Mouse (Mus musculus) embryonic facial prominence, embryonic 11.5 days (tissue): ENCODE measurements around the gene Batf3. TPM values are rescaled to one million over a fixed set of nuclear protein-coding genes. Genes with fewer than 3 reads are reported as not detected.

Experiments used
- ATAC-seq: fragments of 200-750 bp; cut with Nextera tagmentation; replicated peaks from 2 replicates; pipeline ENCODE4 v1.8.0; 2017; ENCODE audit warnings: low read depth; ENCODE audit not compliant: insufficient number of reproducible peaks, low FRiP score, low TSS enrichment
- DNase-seq: peaks from one replicate; pipeline ENCODE4 v3.0.0-alpha.2; 2015; ENCODE audit warnings: low spot score
- H3K27ac ChIP-seq: fragments of 300-500 bp; sonication (generic); replicated peaks from 2 replicates; pipeline ENCODE4 v1.5.1; 2014; ENCODE audit warnings: mild to moderate bottlenecking, low read depth, low read length, control low read depth
- H3K27me3 ChIP-seq: fragments of 300-500 bp; sonication (generic); 2 replicates; pipeline ENCODE4 v1.6.1; 2014; ENCODE audit warnings: mild to moderate bottlenecking, low read length, moderate library complexity, mixed read lengths; ENCODE audit not compliant: control insufficient read depth, insufficient read depth
- H3K36me3 ChIP-seq: fragments of 300-500 bp; sonication (generic); replicated peaks from 2 replicates; pipeline ENCODE4 v1.6.1; 2014; ENCODE audit warnings: low read depth, mild to moderate bottlenecking, low read length, moderate library complexity, mixed read lengths; ENCODE audit not compliant: control insufficient read depth, insufficient read depth
- H3K4me1 ChIP-seq: fragments of 300-500 bp; sonication (generic); 2 replicates; pipeline ENCODE4 v1.6.1; 2014; ENCODE audit warnings: low read length, mixed read lengths; ENCODE audit not compliant: control insufficient read depth, insufficient read depth
- H3K4me2 ChIP-seq: fragments of 300-500 bp; sonication (generic); 2 replicates; pipeline ENCODE4 v1.6.1; 2014; ENCODE audit warnings: low read depth, mild to moderate bottlenecking, control low read depth, low read length, moderate library complexity
- H3K4me3 ChIP-seq: fragments of 300-500 bp; sonication (generic); 2 replicates; pipeline ENCODE4 v1.5.1; 2014; ENCODE audit warnings: low read depth, low read length, control low read depth
- H3K9ac ChIP-seq: fragments of 300-500 bp; sonication (generic); replicated peaks from 2 replicates; pipeline ENCODE4 v1.6.1; 2014; ENCODE audit warnings: mild to moderate bottlenecking, control low read depth, low read length
- H3K9me3 ChIP-seq: fragments of 300-500 bp; sonication (generic); replicated peaks from 2 replicates; pipeline ENCODE4 v1.6.1; 2016; ENCODE audit warnings: mild to moderate bottlenecking, low read length, inconsistent platforms, mixed read lengths; ENCODE audit not compliant: control insufficient read depth
- WGBS: fragments of 180-500 bp; shearing (Covaris S2); extraction: QIAGEN DNeasy Blood & Tissue Kit; methylation state at CpG from one replicate; pipeline ENCODE4 v1.1.7; 2014; 5-methylcytosine and 5-hydroxymethylcytosine counted together
- polyA plus RNA-seq: library from polyadenylated mRNA; unstranded; fragments of >200 nt; fragmentation: Nextera tagmentation; extraction: Ambion mirVana; gene quantifications from 2 replicates; pipeline ENCODE4 v1.2.1, GENCODE M21; 2014

Gene Batf3
- polyA plus RNA-seq, 1 experiment from 2014 or later, result 9.8 TPM

GRCm38 (mm10) chr1:191073486-191073885 is 24.2 kb upstream of the Batf3 start:
- no peaks in the 10 kb centered on the region for H3K4me1 ChIP-seq
- ATAC-seq (no peak), DNase-seq (no peak)
- H3K4me2 ChIP-seq, result no peak overlapping the region
- no peak overlapping the region for H3K27ac ChIP-seq
- H3K36me3 ChIP-seq, result peaks cover 4% of the 10 kb centered on the region
- H3K9ac ChIP-seq, result no peak overlapping the region
- 90% methylated on average over 4 of the region's 4 CpGs for WGBS
- no peaks in the 10 kb centered on the region for H3K27me3 ChIP-seq
- H3K9me3 ChIP-seq, result no peaks in the 10 kb centered on the region
- H3K4me3 ChIP-seq, result no peak overlapping the region

- Histone ChIP-seq H3K4me3 (no peak overlapping the region), H3K9ac (no peak overlapping the region), H3K27me3 (no peaks in the 10 kb centered on the region), H3K36me3 (peaks cover 4% of the 10 kb centered on the region), H3K27ac (no peak overlapping the region), H3K9me3 (no peaks in the 10 kb centered on the region), H3K4me2 (no peak overlapping the region), H3K4me1 (no peaks in the 10 kb centered on the region)
- DNase-seq, result peak; percentile 77
- WGBS, result 67% methylated on average over 10 of the region's 10 CpGs
- no peak for ATAC-seq
Measured at GRCm38 (mm10) chr1:191075199-191075883, 22.3 kb upstream of the Batf3 start.

DNA sequence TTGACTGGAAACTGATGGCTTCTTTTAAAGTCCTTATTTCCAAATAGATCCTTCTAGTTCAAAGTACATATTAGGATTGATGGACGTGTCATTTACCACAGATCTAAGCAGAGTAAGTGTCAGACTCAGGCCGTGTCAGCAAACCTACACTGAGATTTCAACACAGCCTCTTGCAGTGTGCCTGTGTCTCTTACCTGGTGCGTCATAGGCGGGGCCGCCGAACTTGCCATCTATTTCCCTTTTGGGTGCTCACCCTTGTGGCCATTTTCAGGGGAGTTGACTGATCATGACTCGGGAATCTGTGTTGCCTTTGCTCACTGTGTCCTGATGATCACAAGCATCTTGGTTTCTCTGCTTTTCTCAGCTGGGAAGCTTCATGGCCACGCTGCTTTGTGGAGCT is 14.4 kb upstream of the Batf3 start:
- 95% methylated on average over 8 of the region's 8 CpGs for WGBS
- no peaks in the 10 kb centered on the region for H3K4me1 ChIP-seq
- DNase-seq (no peak), ATAC-seq (no peak)
- no peak overlapping the region for H3K4me2 ChIP-seq
- no peaks in the 10 kb centered on the region for H3K27me3 ChIP-seq
- no peaks in the 10 kb centered on the region for H3K9me3 ChIP-seq
- H3K27ac ChIP-seq, result no peak overlapping the region
- no peak overlapping the region for H3K9ac ChIP-seq
- H3K4me3 ChIP-seq, result no peak overlapping the region
- peaks cover 2% of the 10 kb centered on the region; the same call in 1 of the 2 replicates for H3K36me3 ChIP-seq

- Histone ChIP-seq H3K36me3 (peaks cover 2% of the 10 kb centered on the region; the same call in 1 of the 2 replicates), H3K4me3 (no peak overlapping the region), H3K9ac (no peak overlapping the region), H3K4me2 (no peak overlapping the region), H3K27me3 (no peaks in the 10 kb centered on the region), H3K4me1 (no peaks in the 10 kb centered on the region), H3K9me3 (no peaks in the 10 kb centered on the region), H3K27ac (no peak overlapping the region)
- peak; percentile 67 for DNase-seq
- no peak for ATAC-seq
- 71% methylated on average over 5 of the region's 5 CpGs for WGBS
Measured at GRCm38 (mm10) chr1:191084951-191085559, 12.6 kb upstream of the Batf3 start.

- no peak overlapping the region for H3K27ac ChIP-seq
- DNase-seq (no peak), ATAC-seq (no peak)
- no peak overlapping the region for H3K9ac ChIP-seq
- no peak overlapping the region for H3K4me2 ChIP-seq
- no peak overlapping the region for H3K4me3 ChIP-seq
- no peaks in the 10 kb centered on the region for H3K27me3 ChIP-seq
- no peaks in the 10 kb centered on the region for H3K9me3 ChIP-seq
- H3K36me3 ChIP-seq, result peaks cover 2% of the 10 kb centered on the region; the same call in 1 of the 2 replicates
- no peaks in the 10 kb centered on the region for H3K4me1 ChIP-seq
- 83% methylated on average over 12 of the region's 12 CpGs for WGBS
Measured at GRCm38 (mm10) chr1:191085597-191085996, 12.1 kb upstream of the Batf3 start.

GRCm38 (mm10) chr1:191086304-191086878 is 11.3 kb upstream of the Batf3 start:
- Histone ChIP-seq H3K27ac (no peak overlapping the region), H3K27me3 (no peaks in the 10 kb centered on the region), H3K4me1 (no peaks in the 10 kb centered on the region), H3K9me3 (no peaks in the 10 kb centered on the region), H3K9ac (peak overlapping the region; percentile 18; the same call in 1 of the 2 replicates), H3K4me3 (no peak overlapping the region), H3K36me3 (0 out of 2 replicates have a peak, but pooled peaks cover 2% of the 10 kb centered on the region), H3K4me2 (no peak overlapping the region)
- ATAC-seq (no peak), DNase-seq (no peak)
- WGBS, result 84% methylated on average over 7 of the region's 7 CpGs

GRCm38 (mm10) chr1:191086960-191087359 is 10.7 kb upstream of the Batf3 start:
- 83% methylated on average over 8 of the region's 8 CpGs for WGBS
- ATAC-seq, result no peak
- no peak overlapping the region; the same call in 1 of the 2 replicates for H3K9ac ChIP-seq

GRCm38 (mm10) chr1:191087955-191088354 is 9.7 kb upstream of the Batf3 start:
- H3K9me3 ChIP-seq, result no peaks in the 10 kb centered on the region
- DNase-seq, result no peak
- H3K27ac ChIP-seq, result no peak overlapping the region
- no peaks in the 10 kb centered on the region for H3K4me1 ChIP-seq
- H3K9ac ChIP-seq, result no peak overlapping the region
- no peaks in the 10 kb centered on the region for H3K27me3 ChIP-seq
- H3K4me2 ChIP-seq, result no peak overlapping the region
- 90% methylated on average over 5 of the region's 5 CpGs for WGBS
- ATAC-seq, result no peak
- H3K4me3 ChIP-seq, result no peak overlapping the region
- no peaks in the 10 kb centered on the region for H3K36me3 ChIP-seq

More at GRCm38 (mm10) chr1:191086960-191087359, 10.7 kb upstream of the Batf3 start:
- DNase-seq, result no peak
- no peaks in the 10 kb centered on the region for H3K4me1 ChIP-seq
- no peak overlapping the region for H3K27ac ChIP-seq
- no peak overlapping the region for H3K4me2 ChIP-seq
- 0 out of 2 replicates have a peak, but pooled peaks cover 1% of the 10 kb centered on the region for H3K36me3 ChIP-seq
- H3K4me3 ChIP-seq, result no peak overlapping the region
- no peaks in the 10 kb centered on the region for H3K27me3 ChIP-seq
- H3K9me3 ChIP-seq, result no peaks in the 10 kb centered on the region
